Mouse (Mus musculus) thymus, postnatal 25 days (tissue): Measurements from ENCODE around the gene Ushbp1.
"Not testable (repeated sequence)": the region's sequence is repeated elsewhere in the genome, so short reads cannot be mapped to it uniquely, and the experiment has no call there.

Source experiments
- DNase-seq: peaks from one replicate; pipeline ENCODE4 v3.0.0; 2022

Ushbp1 gene

GRCm38 (mm10) chr8:71368366-71368765, 27.2 kb downstream of the Ushbp1 start:
- DNase-seq: no peak

- DNase-seq: no peak
These were observed 27.9 kb downstream of the Ushbp1 start for GRCm38 (mm10) chr8:71367529-71368176.

DNA sequence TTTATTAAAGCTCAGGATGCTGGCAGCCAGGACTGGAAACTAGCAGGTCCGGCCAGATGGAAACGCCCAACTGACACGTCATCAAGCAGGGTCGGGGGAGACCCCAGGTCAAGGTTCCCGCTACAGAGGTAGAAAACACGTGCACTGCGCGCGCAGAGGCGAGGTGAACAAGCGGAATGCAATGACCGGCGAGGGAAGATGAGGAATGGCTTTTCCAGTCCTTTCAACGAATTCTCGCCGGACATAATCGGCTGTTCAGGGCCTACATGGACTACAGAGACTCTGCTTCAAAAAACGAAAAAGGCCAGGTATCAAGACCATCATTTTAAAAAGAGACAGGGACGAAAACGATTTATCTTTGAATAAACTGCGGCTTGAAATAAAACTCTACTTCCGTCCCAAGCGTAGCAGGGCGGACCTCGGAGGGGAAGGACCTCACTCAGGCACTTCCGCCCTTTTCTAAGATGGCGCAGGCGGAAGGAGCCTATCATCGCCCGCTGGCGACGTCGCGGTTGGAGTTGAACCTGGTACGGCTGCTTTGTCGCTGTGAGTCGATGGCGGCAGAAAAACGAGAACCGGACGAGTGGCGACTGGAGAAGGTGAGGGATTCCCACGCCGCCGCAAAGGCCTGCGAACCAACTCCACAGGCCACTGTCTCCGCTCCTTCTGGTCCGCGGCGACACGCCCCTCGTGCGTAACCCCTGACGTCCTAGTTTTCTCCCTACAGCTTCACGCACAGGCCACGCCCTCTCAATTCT, 28.7 kb downstream of the Ushbp1 start, which contains the start of gene Use1:
Use1 (plus strand) TSS at position 78 of the 758 bp plus-strand sequence.
- peak; percentile 93 for DNase-seq

DNA sequence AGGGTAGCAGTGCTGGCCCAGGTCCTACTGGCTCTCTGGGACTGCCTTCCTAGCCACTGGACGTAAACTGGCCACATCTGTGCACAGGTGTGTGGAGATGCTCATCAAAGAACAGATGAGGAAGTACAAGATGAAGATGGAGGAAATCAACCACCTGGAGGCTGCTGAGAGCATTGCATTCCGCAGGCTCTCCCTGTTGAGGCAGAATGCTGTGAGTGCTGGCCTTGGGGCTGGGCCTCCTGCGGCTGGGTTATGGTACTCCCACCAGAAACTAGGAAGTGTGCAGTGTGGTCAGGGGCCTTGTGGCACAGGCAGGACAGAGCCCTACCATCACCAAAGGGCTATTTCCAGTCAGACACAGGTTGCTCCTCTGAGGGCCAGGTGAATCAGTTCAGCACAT, 37.6 kb downstream of the Ushbp1 start:
- no peak for DNase-seq

- no peak for DNase-seq
These were observed 44.1 kb downstream of the Ushbp1 start for GRCm38 (mm10) chr8:71351520-71351919.

DNA sequence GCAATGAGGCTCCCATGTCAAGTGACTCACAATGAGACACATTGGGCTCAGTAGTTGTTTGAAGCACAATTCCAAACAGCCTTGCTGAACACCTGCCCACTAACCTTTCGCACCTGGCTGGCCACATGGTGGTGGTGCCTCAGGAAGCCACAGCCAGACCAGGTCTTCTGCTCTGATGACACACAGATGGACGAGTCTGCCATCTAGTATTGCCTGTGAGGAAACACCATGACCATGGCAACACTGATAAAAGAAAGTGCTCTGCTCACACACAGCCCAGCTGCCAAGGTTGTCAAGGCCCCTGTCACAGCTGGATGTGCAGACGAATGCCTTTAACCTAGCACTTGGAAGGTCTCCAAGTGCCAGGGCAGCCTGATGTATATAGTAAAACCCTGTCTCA, 44.5 kb downstream of the Ushbp1 start:
- no peak for DNase-seq

DNA sequence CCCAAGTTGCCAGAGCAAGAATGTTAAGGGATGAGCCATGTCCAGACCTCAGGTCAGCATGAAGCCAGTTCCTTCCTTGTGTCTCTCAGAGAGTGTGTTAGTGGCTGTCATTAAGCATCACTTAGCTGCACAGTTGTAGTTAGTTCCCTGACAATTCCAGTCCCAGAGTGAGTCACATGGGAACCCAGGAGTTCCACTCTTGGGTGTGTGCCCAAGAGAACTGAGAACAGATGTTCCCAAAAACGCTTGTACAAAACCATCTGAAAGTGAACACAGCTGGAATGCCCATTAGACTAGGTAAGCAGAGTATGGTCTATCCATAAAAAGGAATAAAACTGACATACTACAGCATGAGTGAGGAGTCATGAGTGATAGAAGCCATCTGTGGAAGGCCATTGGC, 49.0 kb downstream of the Ushbp1 start:
- no peak for DNase-seq

GRCm38 (mm10) chr8:71340625-71341024, 55.0 kb downstream of the Ushbp1 start:
- DNase-seq: peak; percentile 45

- not testable (repeated sequence) for DNase-seq
These were observed 57.8 kb downstream of the Ushbp1 start for GRCm38 (mm10) chr8:71337834-71338233.
